Mouse (Mus musculus) heart, adult 11 months (tissue): ENCODE measurements at regions not wholly inside any gene's neighbourhood (a gene's known extent, or its start where the extent isn't known, plus 50 kb on each side); places are given as distances from the start of the nearest gene placed in this dataset.

Source experiments
- DNase-seq: peaks from one replicate; pipeline ENCODE4 v3.0.0; 2022

- peak; percentile 57 for DNase-seq
Observed at GRCm38 (mm10) chr1:35724366-35724900, 343.8 kb upstream of the Hs6st1 start.

- peak; percentile 95 for DNase-seq
Observed at GRCm38 (mm10) chr1:35726596-35726995, 341.6 kb upstream of the Hs6st1 start.

GRCm38 (mm10) chr1:35727310-35727990, 340.8 kb upstream of the Hs6st1 start:
- DNase-seq: peak; percentile 74

- peak; percentile 93 for DNase-seq
Observed at GRCm38 (mm10) chr1:35729785-35730295, 338.4 kb upstream of the Hs6st1 start.

- DNase-seq: peak; percentile 82
Observed at GRCm38 (mm10) chr1:35730309-35730708, 337.9 kb upstream of the Hs6st1 start.

- no peak for DNase-seq
Observed at GRCm38 (mm10) chr1:35736247-35736646, 332.0 kb upstream of the Hs6st1 start.

DNA sequence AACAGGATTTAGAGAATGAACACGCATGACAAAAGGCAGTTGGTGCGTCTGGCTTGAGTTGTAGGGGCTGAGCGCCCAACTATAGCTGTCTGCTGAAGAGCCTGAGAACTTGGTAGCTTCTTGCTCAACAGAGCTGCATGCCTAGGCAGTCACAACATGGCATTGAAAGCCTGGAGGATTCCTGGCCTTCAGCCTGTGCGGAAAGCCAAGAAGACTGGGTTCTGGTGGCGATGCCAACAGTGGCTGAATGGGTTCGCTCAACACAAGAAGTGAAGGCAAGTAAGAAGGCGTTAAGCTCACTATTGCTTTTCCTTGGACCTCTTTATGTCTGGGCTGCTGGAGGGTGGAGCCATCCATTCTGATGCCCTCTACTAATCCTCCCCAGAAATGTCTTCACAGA, 318.6 kb upstream of the Hs6st1 start:
- DNase-seq: peak; percentile 64

- no peak for DNase-seq
Observed at GRCm38 (mm10) chr1:35750092-35750521, 318.1 kb upstream of the Hs6st1 start.

DNA sequence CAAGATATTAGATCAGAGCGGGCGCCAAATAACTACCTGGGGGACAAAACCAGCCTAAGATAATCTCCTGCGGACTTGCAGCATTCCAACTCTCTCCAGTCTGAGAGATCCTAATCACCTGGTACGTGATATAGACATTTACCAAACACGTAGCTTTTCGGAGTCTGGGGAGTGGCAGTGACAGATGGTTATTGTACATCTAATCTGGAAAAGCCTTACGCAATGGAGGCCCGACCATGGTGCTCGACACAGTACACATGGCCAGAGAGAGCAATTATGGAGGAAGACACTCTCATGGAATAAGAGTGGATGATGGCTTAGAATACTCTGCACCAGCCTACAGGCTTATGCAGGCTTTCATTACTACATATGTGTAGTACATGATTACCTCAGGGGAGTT, 315.6 kb upstream of the Hs6st1 start:
- peak; percentile 74 for DNase-seq

- DNase-seq: peak; percentile 74
Observed at GRCm38 (mm10) chr1:35754170-35754569, 314.0 kb upstream of the Hs6st1 start.

GRCm38 (mm10) chr1:35759010-35759409, 309.2 kb upstream of the Hs6st1 start:
- DNase-seq: peak; percentile 72

GRCm38 (mm10) chr1:35759600-35759999, 308.6 kb upstream of the Hs6st1 start:
- peak; percentile 93 for DNase-seq

- DNase-seq: peak; percentile 83
Observed at GRCm38 (mm10) chr1:35763051-35763450, 305.1 kb upstream of the Hs6st1 start.

- no peak for DNase-seq
Observed at GRCm38 (mm10) chr1:35763456-35763855, 304.7 kb upstream of the Hs6st1 start.

GRCm38 (mm10) chr1:35764068-35764467, 304.1 kb upstream of the Hs6st1 start:
- DNase-seq: no peak

- no peak for DNase-seq
Observed at GRCm38 (mm10) chr1:35765692-35766091, 302.5 kb upstream of the Hs6st1 start.

DNA sequence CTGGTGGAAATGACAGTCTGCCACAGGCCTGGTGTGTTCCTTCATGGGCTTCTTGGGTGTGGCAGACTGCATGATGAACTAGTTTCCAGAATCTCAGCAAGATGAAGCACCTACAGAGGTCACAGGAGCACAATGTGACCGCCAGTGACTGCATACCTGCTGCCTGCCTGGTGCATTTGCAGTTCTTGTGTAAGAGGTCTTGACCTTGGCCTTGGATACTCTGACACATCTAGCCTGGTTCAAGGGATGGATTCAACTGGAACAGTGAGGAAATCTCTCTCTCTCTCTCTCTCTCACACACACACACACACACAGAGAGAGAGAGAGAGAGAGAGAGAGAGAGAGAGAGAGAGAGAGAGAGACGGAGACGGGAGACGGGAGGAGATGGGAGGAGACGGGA, 301.9 kb upstream of the Hs6st1 start:
- no peak for DNase-seq

- DNase-seq: no peak
Observed at GRCm38 (mm10) chr1:35772567-35772966, 295.6 kb upstream of the Hs6st1 start.

GRCm38 (mm10) chr1:35774566-35774965, 293.6 kb upstream of the Hs6st1 start:
- no peak for DNase-seq

- peak; percentile 80 for DNase-seq
Observed at GRCm38 (mm10) chr1:35782668-35783067, 285.5 kb upstream of the Hs6st1 start.

DNA sequence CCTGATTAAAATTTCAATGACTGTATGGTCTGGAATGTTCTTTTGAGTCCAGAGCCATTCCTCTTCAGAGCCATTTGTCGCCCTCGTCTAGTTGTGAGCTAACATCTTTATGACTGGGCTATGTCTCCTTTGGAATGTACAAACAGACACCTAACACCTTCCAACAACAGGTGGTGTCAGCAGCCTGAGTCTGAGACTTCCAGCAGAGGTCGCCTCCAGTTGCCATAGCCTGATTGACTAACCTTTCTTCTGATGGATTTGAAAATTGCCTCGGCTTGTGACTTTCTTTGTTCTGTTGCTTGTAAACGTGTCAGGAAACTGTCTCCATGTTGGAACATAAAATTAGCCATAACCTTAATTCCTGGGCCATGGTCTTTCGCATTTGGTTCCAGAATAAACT, 284.8 kb upstream of the Hs6st1 start:
- DNase-seq: peak; percentile 36

GRCm38 (mm10) chr1:35786241-35786640, 282.0 kb upstream of the Hs6st1 start:
- no peak for DNase-seq

GRCm38 (mm10) chr1:35786668-35787213, 281.5 kb upstream of the Hs6st1 start:
- peak; percentile 46 for DNase-seq

DNA sequence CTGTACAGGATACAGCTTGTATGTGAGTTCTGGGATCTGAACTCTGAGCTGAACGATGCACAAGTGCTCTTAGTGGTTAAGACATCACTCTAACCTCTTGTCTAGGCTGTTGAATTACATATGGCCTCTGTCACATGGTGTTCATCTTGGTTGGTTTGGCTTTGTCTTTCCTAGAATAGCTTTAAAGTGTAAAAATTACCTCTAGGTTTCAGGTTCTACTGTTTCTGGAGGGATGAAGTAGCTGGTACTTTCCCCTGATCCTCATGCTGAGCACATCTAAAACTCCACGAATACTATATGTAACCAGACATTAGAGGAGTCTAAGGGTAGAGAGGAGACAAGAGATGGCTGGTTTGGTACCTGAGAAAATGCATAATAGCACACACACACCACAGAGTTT, 271.1 kb upstream of the Hs6st1 start:
- DNase-seq: no peak
